Mouse (Mus musculus): ENCODE data around the gene Prpf6. TPM values are rescaled to one million over a fixed set of nuclear protein-coding genes. Genes with fewer than 3 reads are reported as not detected.

The Prpf6 gene
- polyA plus RNA-seq, 1 experiment from 2014 or later = 66.5 TPM

DNA sequence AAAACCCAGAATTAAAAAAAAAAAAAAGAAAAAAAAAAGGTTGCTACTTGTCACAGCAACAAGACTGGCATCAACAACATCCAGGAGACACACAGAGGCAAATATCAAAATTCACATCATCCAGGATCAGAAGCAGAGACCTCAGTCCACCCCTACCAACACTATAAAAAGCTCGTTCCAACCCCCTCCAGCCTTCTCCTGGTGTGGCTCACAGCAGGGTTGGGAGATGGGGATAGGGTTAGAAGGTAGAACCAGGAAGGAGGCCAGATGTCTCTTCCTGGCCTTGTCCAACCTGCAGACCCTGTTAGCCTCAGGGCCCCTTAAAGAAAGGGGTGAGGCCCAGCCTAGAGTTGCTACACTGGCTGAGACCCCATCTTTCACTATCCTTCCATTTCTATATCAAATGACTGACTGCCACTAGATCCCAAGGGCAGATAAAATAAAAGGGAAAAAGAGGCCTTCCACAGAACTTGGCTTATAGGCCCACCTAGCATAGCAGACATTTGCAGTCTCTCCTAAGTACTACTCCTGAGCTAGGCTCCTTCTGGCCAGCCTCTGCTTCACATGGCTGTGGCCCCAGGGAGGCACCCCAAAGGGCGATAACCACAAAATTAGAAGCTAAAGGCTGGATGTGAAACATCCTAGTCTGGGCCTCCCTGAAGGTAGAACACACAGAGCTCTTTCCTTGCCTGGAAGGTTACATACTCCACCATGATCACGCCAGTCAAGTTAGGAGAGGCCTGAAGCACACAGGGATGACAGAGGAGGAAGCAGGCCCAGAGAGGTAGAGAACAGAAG, 8.0 kb upstream of the Prpf6 start:
- H3K9ac ChIP-seq (ENCODE audit: low read depth, low read length) = no peak overlapping the region
- no peak for DNase-seq (ENCODE audit: low spot score)
- H3K36me3 ChIP-seq (ENCODE audit: control insufficient read depth, insufficient read depth, low read length) = peaks cover 16% of the 10 kb centered on the region
- H3K4me3 ChIP-seq (ENCODE audit: low read depth, low read length) = no peak overlapping the region
- no peaks in the 10 kb centered on the region for H3K27me3 ChIP-seq (ENCODE audit: control insufficient read depth, insufficient read depth, low read length)
- 90% methylated on average over 3 of the region's 3 CpGs for WGBS
- H3K4me1 ChIP-seq (replicated peaks; ENCODE audit: control insufficient read depth, insufficient read depth, low read length) = 0 out of 2 replicates have a peak, but pooled peaks cover 2% of the 10 kb centered on the region
- H3K27ac ChIP-seq (ENCODE audit: low read depth, low read length) = no peak overlapping the region
- ATAC-seq (ENCODE audit: low FRiP score) = no peak
- no peaks in the 10 kb centered on the region for H3K9me3 ChIP-seq (ENCODE audit: control insufficient read depth, low read length)
- H3K4me2 ChIP-seq (replicated peaks; ENCODE audit: low read depth, low read length) = no peak overlapping the region

DNA sequence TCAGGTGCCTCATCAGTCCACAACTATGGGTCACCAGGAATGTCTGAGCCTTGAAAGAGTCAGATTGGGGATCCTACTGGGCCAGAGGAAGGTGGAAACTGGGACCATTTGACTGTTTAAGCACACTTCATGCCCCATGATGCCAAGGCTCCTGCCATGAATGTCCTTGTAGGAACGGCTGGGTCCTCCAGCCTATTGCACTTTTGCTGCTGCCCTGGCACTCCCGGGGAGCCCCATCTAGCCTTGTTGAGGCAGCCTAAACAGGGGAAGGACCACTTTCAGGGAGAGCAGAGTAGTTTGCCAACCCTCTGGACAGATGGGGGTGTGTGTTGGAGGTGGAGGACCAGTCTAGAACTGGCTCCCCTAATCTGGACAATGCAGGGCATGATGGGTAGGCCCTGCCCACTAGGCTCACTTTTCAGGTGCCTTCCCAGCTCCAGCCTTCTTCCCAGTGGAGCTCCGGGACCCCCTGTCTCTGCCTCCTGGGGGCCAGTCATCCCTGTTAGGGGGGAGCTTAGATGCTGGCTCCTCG, 7.2 kb upstream of the Prpf6 start, which contains the start of gene Uckl1:
TSS of gene Uckl1 (minus strand) at position 482 of the 532 bp plus-strand sequence.
- 88% methylated on average over 4 of the region's 4 CpGs for WGBS
- no peak within 1 kb of the TSS for H3K9ac ChIP-seq (ENCODE audit: low read depth, low read length)
- peaks cover 21% of the 10 kb centered on the region for H3K36me3 ChIP-seq (ENCODE audit: control insufficient read depth, insufficient read depth, low read length)
- DNase-seq (ENCODE audit: low spot score) (no peak), ATAC-seq (ENCODE audit: low FRiP score) (no peak)
- no peaks in the 10 kb centered on the region for H3K27me3 ChIP-seq (ENCODE audit: control insufficient read depth, insufficient read depth, low read length)
- H3K9me3 ChIP-seq (ENCODE audit: control insufficient read depth, low read length) = no peaks in the 10 kb centered on the region
- H3K4me3 ChIP-seq (ENCODE audit: low read depth, low read length) = no peak within 1 kb of the TSS
- no peak within 1 kb of the TSS for H3K27ac ChIP-seq (ENCODE audit: low read depth, low read length)
- H3K4me1 ChIP-seq (replicated peaks; ENCODE audit: control insufficient read depth, insufficient read depth, low read length) = 0 out of 2 replicates have a peak, but pooled peaks cover 2% of the 10 kb centered on the region
- H3K4me2 ChIP-seq (replicated peaks; ENCODE audit: low read depth, low read length) = no peak within 1 kb of the TSS

DNA sequence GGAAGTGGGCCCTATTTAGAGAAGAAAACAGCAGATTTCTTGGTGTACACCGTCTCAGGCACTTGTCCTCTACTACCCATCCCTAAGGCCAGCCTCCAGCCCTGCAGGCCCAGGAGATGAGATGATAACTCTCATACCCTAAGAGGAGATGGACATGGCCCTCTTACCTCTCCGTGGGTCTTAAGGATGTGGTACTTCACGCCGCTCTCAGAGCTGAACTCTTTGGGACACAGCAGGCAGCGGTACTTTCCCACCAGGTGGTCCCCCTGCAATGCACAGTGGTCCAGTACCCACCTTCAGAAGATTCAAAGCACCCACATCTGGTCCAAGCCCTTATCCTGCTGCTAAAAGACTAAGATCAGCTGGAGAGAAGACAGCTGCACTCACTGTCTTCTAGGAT, 6.2 kb upstream of the Prpf6 start:
- no peak overlapping the region for H3K4me2 ChIP-seq (replicated peaks; ENCODE audit: low read depth, low read length)
- no peaks in the 10 kb centered on the region for H3K9me3 ChIP-seq (ENCODE audit: control insufficient read depth, low read length)
- ATAC-seq (ENCODE audit: low FRiP score) (no peak), DNase-seq (ENCODE audit: low spot score) (no peak)
- WGBS = 82% methylated on average over 5 of the region's 5 CpGs
- 0 out of 2 replicates have a peak, but pooled peaks cover 1% of the 10 kb centered on the region for H3K4me1 ChIP-seq (replicated peaks; ENCODE audit: control insufficient read depth, insufficient read depth, low read length)
- H3K36me3 ChIP-seq (ENCODE audit: control insufficient read depth, insufficient read depth, low read length) = peaks cover 21% of the 10 kb centered on the region
- no peak overlapping the region for H3K4me3 ChIP-seq (ENCODE audit: low read depth, low read length)
- H3K9ac ChIP-seq (ENCODE audit: low read depth, low read length) = no peak overlapping the region
- no peaks in the 10 kb centered on the region for H3K27me3 ChIP-seq (ENCODE audit: control insufficient read depth, insufficient read depth, low read length)
- H3K27ac ChIP-seq (ENCODE audit: low read depth, low read length) = no peak overlapping the region

DNA sequence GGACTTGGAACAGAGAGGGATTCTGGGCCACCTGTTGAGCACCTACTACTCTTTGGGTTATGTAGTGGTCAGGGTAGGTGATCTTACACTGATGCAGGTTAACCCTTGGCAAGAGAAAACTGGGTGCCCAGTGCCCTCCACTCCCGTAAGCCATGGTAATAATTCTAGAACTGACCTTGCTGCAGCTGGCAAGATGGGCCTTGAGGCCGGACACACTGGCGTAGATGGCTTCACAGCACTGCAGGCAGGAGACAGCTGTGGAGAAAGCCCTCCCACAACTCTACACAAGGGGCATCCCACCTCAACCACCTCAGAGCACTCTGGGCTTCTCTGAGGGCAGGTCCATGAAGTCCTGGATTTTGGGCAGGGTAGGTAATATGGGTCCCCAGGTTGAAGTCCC, 5.5 kb upstream of the Prpf6 start:
- H3K9me3 ChIP-seq (ENCODE audit: control insufficient read depth, low read length) = no peaks in the 10 kb centered on the region
- no peak overlapping the region for H3K9ac ChIP-seq (ENCODE audit: low read depth, low read length)
- no peak overlapping the region for H3K4me2 ChIP-seq (replicated peaks; ENCODE audit: low read depth, low read length)
- peaks cover 21% of the 10 kb centered on the region for H3K36me3 ChIP-seq (ENCODE audit: control insufficient read depth, insufficient read depth, low read length)
- no peak overlapping the region for H3K4me3 ChIP-seq (ENCODE audit: low read depth, low read length)
- 97% methylated on average over 3 of the region's 3 CpGs for WGBS
- DNase-seq (ENCODE audit: low spot score) (no peak), ATAC-seq (ENCODE audit: low FRiP score) (no peak)
- H3K27ac ChIP-seq (ENCODE audit: low read depth, low read length) = no peak overlapping the region
- H3K27me3 ChIP-seq (ENCODE audit: control insufficient read depth, insufficient read depth, low read length) = no peaks in the 10 kb centered on the region
- H3K4me1 ChIP-seq (replicated peaks; ENCODE audit: control insufficient read depth, insufficient read depth, low read length) = no peaks in the 10 kb centered on the region

DNA sequence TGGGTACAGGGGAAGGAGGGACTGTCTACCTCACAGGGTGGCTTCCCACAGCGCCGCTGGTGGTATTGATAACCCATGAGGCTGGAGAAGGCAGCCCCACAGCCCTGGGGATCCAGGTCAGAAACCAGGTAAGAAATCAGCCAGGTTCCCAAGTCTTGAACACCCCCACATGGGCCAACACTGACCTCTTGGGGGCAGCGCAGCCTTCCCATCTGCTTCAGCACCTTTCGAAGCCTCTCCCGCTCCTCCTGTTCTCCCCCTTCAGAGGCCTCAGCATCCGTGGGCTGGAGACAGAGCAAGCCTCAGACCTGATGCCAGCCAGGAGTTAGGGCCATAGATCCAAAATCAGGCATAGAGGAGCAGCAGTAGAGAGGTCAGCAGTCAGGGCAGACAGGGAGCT, 3.9 kb upstream of the Prpf6 start:
- Histone ChIP-seq H3K27ac (ENCODE audit: low read depth, low read length) (no peak overlapping the region), H3K9ac (ENCODE audit: low read depth, low read length) (no peak overlapping the region), H3K4me3 (ENCODE audit: low read depth, low read length) (no peak overlapping the region), H3K36me3 (ENCODE audit: control insufficient read depth, insufficient read depth, low read length) (peaks cover 21% of the 10 kb centered on the region), H3K27me3 (ENCODE audit: control insufficient read depth, insufficient read depth, low read length) (no peaks in the 10 kb centered on the region), H3K4me2 (replicated peaks; ENCODE audit: low read depth, low read length) (no peak overlapping the region), H3K4me1 (replicated peaks; ENCODE audit: control insufficient read depth, insufficient read depth, low read length) (no peaks in the 10 kb centered on the region), H3K9me3 (ENCODE audit: control insufficient read depth, low read length) (no peaks in the 10 kb centered on the region)
- no peak for ATAC-seq (ENCODE audit: low FRiP score)
- WGBS = 89% methylated on average over 6 of the region's 6 CpGs
- no peak for DNase-seq (ENCODE audit: low spot score)

DNA sequence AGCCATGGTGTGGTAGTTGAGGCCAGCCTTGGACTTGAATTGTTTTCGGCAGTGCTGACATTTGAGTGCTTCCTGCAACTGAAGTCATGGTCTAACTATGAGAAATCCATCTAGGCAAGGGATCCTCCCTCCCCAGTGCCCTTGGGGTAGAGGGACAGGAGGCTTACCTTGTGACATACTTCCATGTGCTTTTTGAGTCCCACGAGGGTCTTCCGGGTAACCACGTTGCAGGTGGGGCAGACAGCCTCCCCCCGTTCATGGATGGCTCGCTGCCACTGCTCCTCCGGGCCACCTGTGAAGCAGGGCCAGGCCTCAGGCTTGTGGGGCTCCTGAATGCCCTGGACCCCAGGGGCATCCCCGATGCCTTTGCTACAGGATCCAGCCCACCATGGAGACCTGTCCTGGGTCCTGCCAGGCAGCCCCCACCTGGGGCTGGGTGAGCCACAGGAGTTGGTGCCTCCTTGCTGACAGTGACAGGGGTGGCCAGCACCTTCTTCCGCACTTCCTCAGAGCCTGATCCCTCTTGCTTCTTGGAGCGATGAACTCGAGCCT, 3.4 kb upstream of the Prpf6 start:
- Histone ChIP-seq H3K9me3 (ENCODE audit: control insufficient read depth, low read length) (no peaks in the 10 kb centered on the region), H3K4me2 (replicated peaks; ENCODE audit: low read depth, low read length) (no peak overlapping the region), H3K4me1 (replicated peaks; ENCODE audit: control insufficient read depth, insufficient read depth, low read length) (no peaks in the 10 kb centered on the region; the same call in 1 of the 2 replicates), H3K27ac (ENCODE audit: low read depth, low read length) (no peak overlapping the region), H3K9ac (ENCODE audit: low read depth, low read length) (no peak overlapping the region), H3K4me3 (ENCODE audit: low read depth, low read length) (no peak overlapping the region), H3K27me3 (ENCODE audit: control insufficient read depth, insufficient read depth, low read length) (no peaks in the 10 kb centered on the region), H3K36me3 (ENCODE audit: control insufficient read depth, insufficient read depth, low read length) (peaks cover 21% of the 10 kb centered on the region)
- WGBS = 85% methylated on average over 11 of the region's 11 CpGs
- no peak for ATAC-seq (ENCODE audit: low FRiP score)
- no peak for DNase-seq (ENCODE audit: low spot score)

DNA sequence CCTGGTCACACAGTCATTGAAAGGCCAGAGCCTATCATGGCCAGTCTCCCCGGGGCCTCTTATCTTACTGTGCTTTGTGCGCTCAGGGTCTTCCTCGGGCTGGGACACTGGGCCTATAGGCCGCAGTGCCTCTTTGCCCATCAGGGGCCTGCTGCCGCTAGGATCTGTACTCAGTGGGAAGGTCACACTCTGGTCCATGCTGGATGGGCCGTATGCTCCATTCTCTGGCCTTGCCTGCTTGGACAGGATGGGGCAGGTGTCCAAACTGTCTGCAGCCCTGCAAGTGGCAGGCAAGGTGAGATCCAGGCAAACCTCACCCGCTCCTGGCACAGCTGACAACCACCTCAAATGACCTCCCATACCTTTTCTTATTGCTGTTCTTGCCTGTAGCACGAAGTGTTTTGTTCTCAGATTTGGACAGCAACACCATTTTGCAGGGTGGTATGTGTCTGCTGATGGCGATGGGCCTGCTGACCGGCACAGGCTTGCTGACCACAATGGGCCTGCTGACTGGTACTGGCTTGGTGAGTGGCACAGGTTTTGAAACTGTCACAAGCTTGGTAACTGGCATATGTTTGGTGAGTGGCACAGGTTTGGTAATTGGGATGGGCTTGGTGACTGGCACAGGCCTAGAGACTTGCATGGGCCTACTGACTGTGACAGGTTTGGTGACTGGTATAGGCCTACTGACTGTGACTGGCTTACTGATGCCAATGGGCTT, 2.5 kb upstream of the Prpf6 start:
- Histone ChIP-seq H3K4me2 (replicated peaks; ENCODE audit: low read depth, low read length) (no peak overlapping the region), H3K9ac (ENCODE audit: low read depth, low read length) (no peak overlapping the region), H3K36me3 (ENCODE audit: control insufficient read depth, insufficient read depth, low read length) (peaks cover 19% of the 10 kb centered on the region), H3K27me3 (ENCODE audit: control insufficient read depth, insufficient read depth, low read length) (no peaks in the 10 kb centered on the region), H3K27ac (ENCODE audit: low read depth, low read length) (no peak overlapping the region), H3K4me1 (replicated peaks; ENCODE audit: control insufficient read depth, insufficient read depth, low read length) (no peaks in the 10 kb centered on the region; the same call in 1 of the 2 replicates), H3K4me3 (ENCODE audit: low read depth, low read length) (no peak overlapping the region), H3K9me3 (ENCODE audit: control insufficient read depth, low read length) (no peaks in the 10 kb centered on the region)
- WGBS = 91% methylated on average over 10 of the region's 10 CpGs
- DNase-seq (ENCODE audit: low spot score) (no peak), ATAC-seq (ENCODE audit: low FRiP score) (no peak)

GRCm38 (mm10) chr2:181589732-181590105, 1.9 kb upstream of the Prpf6 start:
- Histone ChIP-seq H3K27ac (ENCODE audit: low read depth, low read length) (no peak overlapping the region), H3K27me3 (ENCODE audit: control insufficient read depth, insufficient read depth, low read length) (no peaks in the 10 kb centered on the region), H3K4me1 (replicated peaks; ENCODE audit: control insufficient read depth, insufficient read depth, low read length) (no peaks in the 10 kb centered on the region; the same call in 1 of the 2 replicates), H3K36me3 (ENCODE audit: control insufficient read depth, insufficient read depth, low read length) (peaks cover 15% of the 10 kb centered on the region), H3K4me3 (ENCODE audit: low read depth, low read length) (no peak overlapping the region), H3K9ac (ENCODE audit: low read depth, low read length) (no peak overlapping the region), H3K4me2 (replicated peaks; ENCODE audit: low read depth, low read length) (no peak overlapping the region), H3K9me3 (ENCODE audit: control insufficient read depth, low read length) (no peaks in the 10 kb centered on the region)
- ATAC-seq (ENCODE audit: low FRiP score) (no peak), DNase-seq (ENCODE audit: low spot score) (no peak)
- 96% methylated on average over 9 of the region's 9 CpGs for WGBS
